Mouse (Mus musculus) CD4-positive helper T cell, adult 2 months (primary cell): Measurements from ENCODE around the gene Zmynd15.

Source experiments
- DNase-seq: peaks from one replicate; pipeline ENCODE4 v3.0.0-alpha.2; 2012; ENCODE audit warnings: low read depth, missing footprints, low spot score

Zmynd15 gene

DNA sequence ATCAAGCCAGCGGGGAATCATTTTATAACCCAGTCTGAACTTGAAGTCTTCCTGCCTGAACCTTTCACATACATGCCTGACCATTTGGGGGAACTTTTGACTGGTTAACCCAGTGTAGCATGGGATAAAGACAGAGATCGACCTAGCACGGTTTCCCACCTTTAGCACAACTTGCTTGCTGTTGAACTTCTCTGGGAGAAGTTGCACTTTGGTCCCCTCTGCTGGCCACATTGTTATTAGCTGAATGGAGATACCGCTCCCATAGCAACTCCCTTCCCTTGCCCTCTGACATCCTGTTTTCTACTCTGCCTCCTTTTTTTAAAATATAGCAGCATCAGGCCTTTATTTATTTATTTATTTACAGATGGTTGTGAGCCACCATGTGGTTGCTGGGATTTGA lies 47.2 kb downstream of the Zmynd15 start:
- DNase-seq = peak; percentile 80

- DNase-seq = no peak
Measured at GRCm38 (mm10) chr11:70506962-70507515, 47.8 kb downstream of the Zmynd15 start.

DNA sequence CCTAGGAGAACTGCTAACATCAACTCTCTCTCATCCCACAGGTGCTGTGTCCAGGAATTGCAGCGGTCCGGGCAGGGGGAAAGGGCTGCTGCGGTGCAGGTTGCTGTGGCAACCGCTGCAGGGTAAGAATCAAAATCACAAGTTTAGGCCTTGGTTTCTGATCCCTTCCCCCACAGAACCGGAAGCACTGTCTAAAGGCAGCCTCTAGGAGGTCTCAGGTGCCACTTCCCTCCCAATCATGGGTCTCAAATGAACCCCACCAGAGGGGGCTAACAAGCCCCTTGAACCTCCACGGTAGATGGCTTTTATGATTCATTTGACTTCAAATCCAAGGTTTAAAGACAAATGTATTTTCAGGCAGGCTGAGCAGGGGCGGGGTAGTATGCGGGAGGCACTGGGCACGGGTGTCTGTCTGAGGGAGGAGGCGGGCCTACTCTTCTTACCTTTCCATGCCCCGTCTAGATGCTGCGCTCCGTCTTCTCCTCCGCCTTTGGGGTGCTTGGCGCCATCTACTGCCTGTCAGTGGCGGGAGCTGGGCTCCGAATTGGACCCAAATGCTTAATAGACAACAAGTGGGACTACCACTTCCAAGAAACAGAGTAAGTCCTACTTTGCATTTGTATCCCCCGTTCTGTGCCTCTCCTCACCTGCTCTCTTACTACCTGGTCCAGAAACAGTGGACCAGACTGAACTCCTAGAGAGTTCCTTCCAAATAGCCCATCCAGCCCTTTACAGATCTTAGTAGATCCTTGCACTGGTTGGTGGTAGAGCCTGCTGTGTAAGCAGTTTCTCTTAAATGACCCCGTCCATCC lies 50.7 kb downstream of the Zmynd15 start:
- peak; percentile 80 for DNase-seq

GRCm38 (mm10) chr11:70511242-70511641 lies 52.0 kb downstream of the Zmynd15 start:
- DNase-seq = no peak

DNA sequence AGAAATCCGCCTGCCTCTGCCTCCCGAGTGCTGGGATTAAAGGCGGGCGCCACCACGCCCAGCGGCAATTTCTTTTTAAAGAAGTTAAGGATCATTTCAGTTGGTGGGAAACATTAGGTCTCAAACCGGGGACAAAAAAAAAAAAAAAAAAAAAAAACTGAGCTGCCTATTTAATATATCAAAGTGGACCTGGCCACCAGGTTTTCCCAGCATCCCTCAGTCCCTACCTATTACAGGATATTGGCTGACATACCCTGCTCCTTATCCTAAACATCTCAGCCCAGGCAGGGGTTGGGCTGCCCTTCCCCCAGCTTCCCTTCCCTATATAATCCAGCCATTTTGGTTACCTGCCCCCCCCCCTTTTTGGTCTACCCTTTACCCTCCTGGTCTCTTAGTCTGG lies 52.6 kb downstream of the Zmynd15 start:
- DNase-seq = no peak

- peak; percentile 41 for DNase-seq
Measured at GRCm38 (mm10) chr11:70512709-70513342, 53.6 kb downstream of the Zmynd15 start.

GRCm38 (mm10) chr11:70513520-70513919 lies 54.3 kb downstream of the Zmynd15 start:
- DNase-seq = no peak

- DNase-seq = no peak
Measured at GRCm38 (mm10) chr11:70514288-70514687, 55.1 kb downstream of the Zmynd15 start, which contains the start of gene Vmo1. Vmo1 (minus strand) TSS chr11:70514616.
